Mouse (Mus musculus): ENCODE data around the gene Samd1.
"Not testable (repeated sequence)": the region's sequence is repeated elsewhere in the genome, so short reads cannot be mapped to it uniquely, and the experiment has no call there.

Gene Samd1

GRCm38 (mm10) chr8:83983222-83983621 is 14.2 kb upstream of the Samd1 start:
- DNase-seq (ENCODE audit: low read depth) = not testable (repeated sequence)

- no peak for DNase-seq (ENCODE audit: low read depth)
These were observed 8.2 kb upstream of the Samd1 start for GRCm38 (mm10) chr8:83989243-83989642.

- no peak for DNase-seq (ENCODE audit: low read depth)
These were observed 7.3 kb upstream of the Samd1 start for GRCm38 (mm10) chr8:83990170-83990569.

GRCm38 (mm10) chr8:83992488-83992887 is 5.0 kb upstream of the Samd1 start:
- DNase-seq (ENCODE audit: low read depth) = no peak

GRCm38 (mm10) chr8:83994030-83994429 is 3.4 kb upstream of the Samd1 start:
- no peak for DNase-seq (ENCODE audit: low read depth)

GRCm38 (mm10) chr8:83995973-83996372 is 1.5 kb upstream of the Samd1 start:
- DNase-seq (ENCODE audit: low read depth) = no peak

GRCm38 (mm10) chr8:83996567-83997505 is 636 bp upstream of the Samd1 start:
- peak; percentile 83 for DNase-seq (ENCODE audit: low read depth)

- peak; percentile 85 for DNase-seq (ENCODE audit: low read depth)
These were observed 972 bp downstream of the Samd1 start for GRCm38 (mm10) chr8:83998231-83999056.

- no peak for DNase-seq (ENCODE audit: low read depth)
These were observed 1.7 kb downstream of the Samd1 start for GRCm38 (mm10) chr8:83999057-83999705.

- DNase-seq (ENCODE audit: low read depth) = no peak
These were observed 2.4 kb downstream of the Samd1 start for GRCm38 (mm10) chr8:83999825-84000224.

- no peak for DNase-seq (ENCODE audit: low read depth)
These were observed 4.0 kb downstream of the Samd1 start, which contains the start of gene 1700067K01Rik for GRCm38 (mm10) chr8:84001281-84002000. TSS of gene 1700067K01Rik (plus strand) at chr8:84001502.

- DNase-seq (ENCODE audit: low read depth) = no peak
These were observed 5.6 kb downstream of the Samd1 start for GRCm38 (mm10) chr8:84002957-84003611.

- DNase-seq (ENCODE audit: low read depth) = no peak
These were observed 6.3 kb downstream of the Samd1 start for GRCm38 (mm10) chr8:84003612-84004246.

- DNase-seq (ENCODE audit: low read depth) = peak; percentile 97
These were observed 7.2 kb downstream of the Samd1 start for GRCm38 (mm10) chr8:84004533-84005201.

- DNase-seq (ENCODE audit: low read depth) = not testable (repeated sequence)
These were observed 8.0 kb downstream of the Samd1 start for GRCm38 (mm10) chr8:84005502-84005901.

GRCm38 (mm10) chr8:84008362-84008761 is 10.9 kb downstream of the Samd1 start:
- DNase-seq (ENCODE audit: low read depth) = no peak

- DNase-seq (ENCODE audit: low read depth) = peak; percentile 87
These were observed 12.4 kb downstream of the Samd1 start for GRCm38 (mm10) chr8:84009876-84010275.

- peak; percentile 83 for DNase-seq (ENCODE audit: low read depth)
These were observed 13.4 kb downstream of the Samd1 start for GRCm38 (mm10) chr8:84010625-84011611.
